ENCODE assay signal across 8 mouse cellular contexts in genomic region chr8:122906463-122907021, GRCm38 (mm10). TPM values are rescaled to one million over a fixed set of nuclear protein-coding genes. Genes with fewer than 3 reads are reported as not detected.
A peak's percentile ranks its signal among the peaks of the same experiment; 100 is the strongest.
DNase-seq lines count a peak whose midpoint lies in the region; ATAC-seq and TF ChIP-seq lines count a peak whose summit lies in the region.

No protein-coding gene starts in this region.

- intact Hi-C loops in heart, adult 2 months (cut with DNase I): loop anchor here (1.0 to 10.0 kb wide), 4 partner anchors 136 to 308 kb away; partner anchors contain the start of genes Ankrd11, Chmp1a and Spata33

- TF ChIP-seq POLR2A in heart, adult 2 months (IDR thresholded peaks at IDR 0.05; ENCODE audit: insufficient read depth, low read depth, low read length): no peak
- TF ChIP-seq POLR2A in limb, embryonic 14.5 days (IDR thresholded peaks at IDR 0.05; ENCODE audit: borderline replicate concordance, extremely low read depth, insufficient read depth, insufficient read length): no peak

- TF ChIP-seq EP300 in heart, adult 2 months (IDR thresholded peaks at IDR 0.05; ENCODE audit: insufficient read depth, low read depth, low read length): peak; percentile 83

- peak; percentile 98 for TF ChIP-seq CTCF in heart, adult 2 months (IDR thresholded peaks at IDR 0.05)
- peak; percentile 94 for TF ChIP-seq CTCF in midbrain, postnatal 0 days (IDR thresholded peaks at IDR 0.05)

- DNase-seq in 3134 (ENCODE audit: extremely low read depth, insufficient read length, low spot score): peak; percentile 87
- DNase-seq in adrenal gland, postnatal 36 days: peak; percentile 95
- peak; percentile 90 to 94 for DNase-seq in heart, adult 2 months
- peak; percentile 91 to 92 for DNase-seq in kidney, adult 8-10 months
- DNase-seq in limb, embryonic 14.5 days (ENCODE audit: low spot score): peak; percentile 86
- peak; percentile 91 for DNase-seq in midbrain, postnatal 0 days (ENCODE audit: low spot score)
- DNase-seq in spleen, postnatal 14 days (ENCODE audit: low spot score in 2 of 2): peak; percentile 78 to 86

- peaks cover 4% of the 10 kb centered on the region; the same call in 1 of the 2 replicates for H3K79me2 ChIP-seq in heart, adult 2 months (replicated peaks; ENCODE audit: control insufficient read depth, insufficient read depth, low read length)

- H3K27me3 ChIP-seq in embryonic facial prominence, embryonic 13.5 days: no peaks in the 10 kb centered on the region
- H3K27me3 ChIP-seq in heart, adult 2 months (ENCODE audit: control insufficient read depth, insufficient read depth, low read length): no peaks in the 10 kb centered on the region
- H3K27me3 ChIP-seq in limb, embryonic 14.5 days (ENCODE audit: control insufficient read depth, insufficient read depth, low read length): no peaks in the 10 kb centered on the region
- no peaks in the 10 kb centered on the region for H3K27me3 ChIP-seq in midbrain, postnatal 0 days (ENCODE audit: insufficient read depth, low read length)

- 45% methylated on average over 6 of the region's 6 CpGs for WGBS in embryonic facial prominence, embryonic 13.5 days
- 3% methylated on average over 6 of the region's 6 CpGs for WGBS in heart, adult 2 months
- WGBS in limb, embryonic 14.5 days: 40% methylated on average over 6 of the region's 6 CpGs
- WGBS in midbrain, postnatal 0 days: 43% methylated on average over 6 of the region's 6 CpGs

- no peak overlapping the region for H3K27ac ChIP-seq in embryonic facial prominence, embryonic 13.5 days
- H3K27ac ChIP-seq in heart, adult 2 months: peak overlapping the region; percentile 89
- H3K27ac ChIP-seq in limb, embryonic 14.5 days (replicated peaks; ENCODE audit: low read depth, low read length): no peak overlapping the region
- H3K27ac ChIP-seq in midbrain, postnatal 0 days (ENCODE audit: low read depth, low read length): no peak overlapping the region

- H3K4me1 ChIP-seq in embryonic facial prominence, embryonic 13.5 days: peaks cover 7% of the 10 kb centered on the region; the same call in 1 of the 2 replicates
- H3K4me1 ChIP-seq in heart, adult 2 months (ENCODE audit: control insufficient read depth, insufficient read depth, low read length): peaks cover 28% of the 10 kb centered on the region
- H3K4me1 ChIP-seq in limb, embryonic 14.5 days (ENCODE audit: control insufficient read depth, insufficient read depth, low read length): peaks cover 6% of the 10 kb centered on the region
- no peaks in the 10 kb centered on the region for H3K4me1 ChIP-seq in midbrain, postnatal 0 days (ENCODE audit: insufficient read depth, low read length)

- no peaks in the 10 kb centered on the region for H3K9me3 ChIP-seq in embryonic facial prominence, embryonic 13.5 days
- no peaks in the 10 kb centered on the region for H3K9me3 ChIP-seq in limb, embryonic 14.5 days (ENCODE audit: control insufficient read depth, low read length)
- H3K9me3 ChIP-seq in midbrain, postnatal 0 days (ENCODE audit: low read length): no peaks in the 10 kb centered on the region

- no peak overlapping the region for H3K9ac ChIP-seq in embryonic facial prominence, embryonic 13.5 days
- H3K9ac ChIP-seq in heart, adult 2 months (ENCODE audit: low read depth, low read length): peak overlapping the region; percentile 48
- no peak overlapping the region for H3K9ac ChIP-seq in limb, embryonic 14.5 days (ENCODE audit: low read depth, low read length, severe bottlenecking)
- H3K9ac ChIP-seq in midbrain, postnatal 0 days (replicated peaks; ENCODE audit: low read length, poor library complexity, severe bottlenecking): no peak overlapping the region

- ATAC-seq in embryonic facial prominence, embryonic 13.5 days (ENCODE audit: insufficient number of reproducible peaks, insufficient read depth, low FRiP score, low TSS enrichment, low read depth): peak; percentile 38; the same call in 1 of the 2 replicates
- ATAC-seq in limb, embryonic 14.5 days (ENCODE audit: low FRiP score, low read depth): peak; percentile 77
- peak; percentile 71 for ATAC-seq in midbrain, postnatal 0 days (ENCODE audit: low FRiP score)

- H3K36me3 ChIP-seq in embryonic facial prominence, embryonic 13.5 days: peaks cover 18% of the 10 kb centered on the region
- no peaks in the 10 kb centered on the region for H3K36me3 ChIP-seq in heart, adult 2 months (ENCODE audit: control insufficient read depth, insufficient read depth, low read length)
- H3K36me3 ChIP-seq in limb, embryonic 14.5 days (ENCODE audit: control insufficient read depth, insufficient read depth, low read length): peaks cover 24% of the 10 kb centered on the region
- peaks cover 11% of the 10 kb centered on the region for H3K36me3 ChIP-seq in midbrain, postnatal 0 days (ENCODE audit: insufficient read depth, low read length)

- no peak overlapping the region for H3K4me2 ChIP-seq in embryonic facial prominence, embryonic 13.5 days
- H3K4me2 ChIP-seq in limb, embryonic 14.5 days (replicated peaks; ENCODE audit: low read depth, low read length, severe bottlenecking): no peak overlapping the region
- no peak overlapping the region for H3K4me2 ChIP-seq in midbrain, postnatal 0 days (ENCODE audit: low read depth, low read length, poor library complexity, severe bottlenecking)

- H3K4me3 ChIP-seq in embryonic facial prominence, embryonic 13.5 days: no peak overlapping the region
- H3K4me3 ChIP-seq in heart, adult 2 months: peak overlapping the region; percentile 29; the same call in 1 of the 2 replicates
- no peak overlapping the region for H3K4me3 ChIP-seq in limb, embryonic 14.5 days (replicated peaks; ENCODE audit: low read length)
- H3K4me3 ChIP-seq in midbrain, postnatal 0 days (ENCODE audit: low read depth, low read length): no peak overlapping the region

RNA-seq across cellular contexts. Expression of gene Cdh15, which starts 58.8 kb away (rescaled TPM):
- under 1 TPM; 0.36 to 0.53 TPM for total RNA-seq in adrenal gland, postnatal 36 days (2021)
- 4.4 and 5.0 TPM in 2 replicates for polyA plus RNA-seq in embryonic facial prominence, embryonic 13.5 days (2015; fragmentation: Nextera tagmentation; extraction: Ambion mirVana)
- not detected for total RNA-seq in heart, adult 2 months (2021)
- not detected in 2 replicates for polyA plus RNA-seq in heart, adult 2 months (2012; rRNA removed)
- 23.6 and 27.6 TPM in 2 replicates for polyA plus RNA-seq in limb, embryonic 14.5 days (2012; rRNA removed)
- polyA plus RNA-seq in limb, embryonic 14.5 days (2014; fragmentation: Nextera tagmentation; extraction: Ambion mirVana): 19.5 and 27.1 TPM in 2 replicates
- total RNA-seq in midbrain, postnatal 0 days (2014; rRNA removed): 0.14 and 1.8 TPM in 2 replicates
- polyA plus RNA-seq in midbrain, postnatal 0 days (2015; fragmentation: Nextera tagmentation; extraction: Ambion mirVana): 3.5 and 4.0 TPM in 2 replicates
